Mouse (Mus musculus) cerebellum, adult 9-10 months (tissue): ENCODE measurements around the gene Ugcg.

Source experiments
- DNase-seq: peaks from one replicate; pipeline ENCODE4 v3.0.0; 2022

The Ugcg gene

DNA sequence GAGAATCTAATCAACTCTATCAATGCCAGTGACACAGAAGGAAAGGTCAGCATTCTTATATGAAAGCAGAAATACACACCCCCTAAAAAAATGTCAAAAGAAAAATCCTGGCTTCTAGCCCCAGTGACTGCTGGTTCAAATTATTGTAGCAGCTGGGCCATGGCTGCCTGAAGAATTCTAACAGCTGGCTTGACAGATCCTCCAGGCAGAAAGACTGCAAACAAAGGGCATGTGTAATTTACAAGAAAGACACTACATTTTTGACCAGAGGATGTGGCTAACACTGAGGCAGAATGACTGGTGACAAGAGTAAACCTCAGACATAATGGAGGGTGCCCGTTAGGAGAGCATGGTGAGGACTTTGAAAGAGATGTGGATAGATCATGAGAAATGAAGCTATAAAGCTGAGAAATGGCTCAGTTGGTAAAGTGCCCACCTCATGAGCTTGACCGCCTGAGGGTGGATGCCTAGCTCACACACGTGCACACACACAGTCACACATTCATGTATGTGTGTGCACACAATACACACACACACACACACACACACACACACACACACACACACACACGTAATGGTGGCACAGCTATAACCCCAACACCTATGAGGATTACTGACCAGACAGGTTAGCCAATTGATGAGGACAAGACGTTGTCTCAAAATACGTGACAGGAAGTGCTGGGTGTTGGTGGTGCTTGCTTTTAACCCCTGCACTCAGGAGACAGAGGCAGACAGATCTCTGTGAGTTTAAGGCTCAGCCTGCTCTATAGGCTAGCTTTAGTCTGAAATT lies 42.4 kb downstream of the Ugcg start:
- no peak for DNase-seq

DNA sequence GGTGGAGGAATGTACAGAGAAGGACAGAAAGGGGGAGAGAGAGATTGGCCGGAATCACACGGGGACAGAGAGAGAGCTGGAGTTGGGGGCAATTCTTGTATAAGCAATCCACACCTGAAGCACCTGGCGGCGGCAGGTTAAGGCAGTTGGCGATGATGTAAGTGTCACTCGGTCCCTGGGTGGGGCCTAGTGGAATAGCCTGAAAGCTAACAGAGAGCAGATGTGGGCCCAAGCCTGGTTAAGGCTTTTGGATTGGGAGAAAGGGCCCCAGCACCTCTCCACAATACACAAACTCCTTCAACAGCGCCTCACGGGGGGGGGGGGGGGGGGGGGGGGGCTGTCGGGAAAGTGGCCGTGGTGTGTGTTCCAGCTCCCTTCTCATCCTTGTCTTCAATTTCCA lies 45.0 kb downstream of the Ugcg start:
- DNase-seq, result no peak

DNA sequence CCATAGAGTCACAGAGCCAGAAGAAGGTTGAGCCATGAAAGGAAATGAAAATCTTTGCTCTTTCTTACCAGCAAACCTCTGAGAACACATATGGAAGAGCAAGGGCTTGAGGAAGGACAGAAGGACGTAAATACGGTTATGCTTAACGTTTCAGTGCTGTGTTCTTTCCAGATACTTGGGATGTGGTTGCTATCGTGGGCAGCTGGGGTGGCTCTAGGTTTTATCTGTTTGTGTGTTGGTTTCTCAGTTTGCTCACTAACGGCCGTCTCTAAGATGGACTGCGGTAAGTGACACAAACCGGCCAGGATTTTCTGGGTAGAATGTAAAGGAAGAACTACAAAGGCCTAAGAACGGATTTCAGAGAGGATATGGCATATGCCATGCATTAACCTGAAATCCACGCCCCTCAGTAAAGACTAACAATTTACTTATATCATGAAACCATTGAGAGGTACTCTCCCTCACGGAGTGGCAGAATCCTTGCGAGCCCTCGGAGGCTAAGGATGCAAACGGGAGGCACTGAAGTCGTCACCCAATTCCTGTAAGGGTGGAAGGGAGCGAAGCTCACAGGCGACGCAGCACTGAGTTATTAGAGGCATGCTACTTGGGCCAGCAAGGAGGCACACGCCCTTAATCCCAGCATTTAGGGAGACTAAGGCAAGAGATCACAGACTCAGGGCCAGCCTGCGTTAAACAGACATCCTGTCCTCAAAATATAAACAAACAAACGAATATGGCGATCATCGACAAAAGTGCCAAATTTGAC lies 45.6 kb downstream of the Ugcg start:
- no peak for DNase-seq

DNA sequence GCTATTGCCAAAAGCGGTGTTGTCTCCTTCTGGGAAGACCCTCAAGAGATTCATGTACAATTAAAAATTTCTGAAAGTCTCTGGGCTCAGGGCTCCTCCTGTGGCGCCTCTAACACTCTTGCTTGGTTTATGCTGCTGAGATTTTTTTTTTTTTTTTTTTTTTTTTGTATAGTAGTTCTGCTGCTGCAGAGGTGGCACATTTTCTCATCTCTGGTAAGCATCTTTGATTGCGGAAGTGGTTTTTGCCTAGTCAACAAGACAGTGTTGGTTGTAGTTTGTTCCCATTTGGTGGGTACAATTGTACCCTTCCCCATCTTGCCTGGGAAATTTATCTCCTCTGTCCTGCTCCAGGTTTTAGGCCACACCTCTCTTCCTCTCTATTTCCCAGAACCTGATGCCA lies 47.3 kb downstream of the Ugcg start:
- no peak for DNase-seq

DNA sequence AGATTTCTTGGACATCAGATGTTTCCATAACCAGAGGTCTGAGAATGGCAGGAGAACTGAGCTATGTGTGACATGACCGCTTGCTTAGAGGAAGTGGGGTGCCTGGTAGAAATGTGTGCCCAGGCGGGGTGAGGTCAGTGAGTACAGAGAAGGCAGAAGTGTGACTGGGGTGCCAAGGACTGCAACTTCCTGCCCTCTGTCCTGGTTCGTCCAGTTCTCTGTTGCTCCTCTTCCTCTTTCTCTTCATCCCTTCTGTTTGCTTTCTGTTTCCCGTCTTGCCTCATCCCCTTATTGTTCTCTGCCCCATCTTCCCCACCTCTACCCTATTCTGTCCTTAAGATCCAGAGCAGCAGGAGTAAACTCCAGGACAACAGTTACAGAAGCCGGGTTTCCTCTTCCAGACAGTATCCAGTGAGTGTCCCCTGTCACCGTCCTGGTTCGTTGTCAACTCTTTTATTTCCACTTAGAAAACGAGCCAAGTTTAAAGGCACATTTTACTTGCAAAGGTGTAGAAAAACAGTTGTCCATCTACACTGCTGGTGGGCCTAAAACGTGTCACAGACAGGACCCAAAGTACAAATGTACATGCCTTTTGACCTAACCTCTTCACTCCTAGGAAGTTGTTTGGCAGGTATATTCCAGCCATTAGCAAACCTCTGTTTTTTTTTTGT lies 49.7 kb downstream of the Ugcg start:
- no peak for DNase-seq

DNA sequence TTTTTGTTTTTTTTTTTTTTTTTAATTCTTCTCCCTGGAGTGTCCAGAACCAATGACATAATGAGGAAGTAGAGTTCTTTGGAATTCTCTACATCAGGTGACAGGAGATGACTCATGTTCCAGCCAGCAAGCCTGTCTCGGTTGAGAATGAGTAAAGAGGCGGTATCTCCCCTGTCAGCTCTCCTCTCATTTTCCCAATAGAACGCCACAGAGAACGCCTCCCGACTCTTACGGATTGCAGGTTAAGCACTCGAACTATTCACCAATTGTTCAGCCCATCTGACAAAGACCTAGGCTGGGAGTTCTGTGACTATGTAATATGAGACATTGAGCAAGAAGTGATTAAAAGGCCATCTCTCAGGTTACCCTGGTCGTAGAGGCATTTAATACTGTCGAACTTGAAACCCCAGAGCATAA lies 50.3 kb downstream of the Ugcg start:
- no peak for DNase-seq

DNA sequence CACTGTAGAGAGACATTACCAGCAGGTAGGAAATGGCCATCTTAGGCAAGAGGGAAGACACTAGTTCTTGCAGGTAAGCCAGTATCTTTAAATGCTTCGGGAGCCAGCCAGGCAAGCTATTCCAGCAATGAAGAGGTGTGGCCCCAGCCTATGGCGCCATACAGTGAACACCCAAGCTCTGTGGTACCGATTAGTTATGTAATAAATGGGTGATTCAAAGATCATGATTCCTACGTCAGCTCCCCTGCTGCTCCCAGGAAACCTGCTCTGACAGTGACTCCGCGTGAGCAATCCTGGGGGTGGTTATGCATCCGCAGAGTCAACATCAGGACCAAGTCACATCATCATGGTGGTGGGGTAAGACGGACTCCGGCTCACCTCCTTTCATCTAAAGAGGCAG lies 51.1 kb downstream of the Ugcg start:
- no peak for DNase-seq

DNA sequence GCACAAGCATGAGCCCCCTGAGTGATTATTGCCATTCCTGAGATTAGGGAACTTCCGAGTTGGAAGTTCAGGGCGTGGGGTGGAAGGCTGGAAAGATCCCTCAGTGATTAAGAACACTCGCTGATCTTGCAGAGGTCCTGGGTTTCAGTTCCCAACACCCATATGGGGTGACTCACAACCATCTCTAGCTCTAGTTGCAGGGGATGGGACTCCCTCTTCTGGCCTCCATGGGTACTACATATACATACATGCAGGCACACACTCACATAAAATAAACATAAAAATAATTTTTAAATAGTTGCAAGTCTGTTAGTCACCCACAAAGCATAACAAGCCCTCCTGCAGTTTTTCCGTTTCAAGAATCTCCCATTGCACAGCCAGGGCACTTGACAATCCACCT lies 52.0 kb downstream of the Ugcg start:
- no peak for DNase-seq

DNA sequence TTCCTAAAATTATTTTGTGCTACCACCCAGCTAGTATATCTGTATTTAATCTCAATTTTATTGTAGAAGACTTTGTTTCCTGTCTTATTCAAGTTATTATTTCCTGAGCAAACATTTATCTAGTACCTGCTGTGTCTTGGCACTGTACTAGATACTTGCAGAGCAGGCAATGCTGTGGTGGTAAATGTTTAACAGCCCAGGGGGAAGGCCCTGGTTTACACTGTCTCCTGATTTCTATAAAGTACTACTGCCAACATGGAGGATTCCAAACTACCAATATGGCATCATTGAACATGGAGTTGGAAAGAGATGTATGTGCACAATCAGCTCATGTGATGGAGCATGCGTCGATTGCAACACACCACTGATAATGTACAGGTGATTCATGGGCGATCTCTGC lies 53.2 kb downstream of the Ugcg start:
- DNase-seq, result no peak

DNA sequence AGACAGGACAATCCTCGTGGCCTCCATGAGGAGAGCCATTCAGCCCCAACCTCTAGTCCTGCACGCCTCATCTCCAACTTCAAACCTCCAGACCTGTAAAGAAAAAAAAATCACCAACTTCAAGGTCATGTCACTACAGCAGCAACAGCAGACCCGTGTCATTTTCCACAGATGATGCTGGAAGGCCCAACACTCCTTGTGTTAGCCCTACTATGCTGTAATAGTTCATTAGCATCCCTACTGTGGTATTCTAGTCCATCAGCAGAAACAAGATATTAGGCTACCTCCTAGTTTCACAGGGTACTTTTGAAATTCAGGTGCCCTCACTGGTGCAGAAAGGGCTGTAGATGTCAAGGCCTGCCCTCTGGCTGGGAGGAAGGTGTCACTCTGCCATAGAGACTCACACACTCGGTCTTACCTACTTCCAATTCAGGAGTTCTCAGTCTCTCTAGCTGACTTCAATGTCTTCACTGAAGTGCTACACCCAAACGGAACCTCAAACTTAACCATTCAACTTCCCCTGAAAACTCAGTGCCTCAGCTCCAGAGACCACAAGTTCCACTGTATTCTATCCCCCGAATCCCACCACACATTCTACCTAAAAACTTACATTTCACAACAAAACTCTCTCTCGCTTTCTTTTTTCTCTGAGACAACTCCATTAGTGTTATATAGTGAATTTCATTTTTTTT lies 54.9 kb downstream of the Ugcg start:
- DNase-seq, result no peak

DNA sequence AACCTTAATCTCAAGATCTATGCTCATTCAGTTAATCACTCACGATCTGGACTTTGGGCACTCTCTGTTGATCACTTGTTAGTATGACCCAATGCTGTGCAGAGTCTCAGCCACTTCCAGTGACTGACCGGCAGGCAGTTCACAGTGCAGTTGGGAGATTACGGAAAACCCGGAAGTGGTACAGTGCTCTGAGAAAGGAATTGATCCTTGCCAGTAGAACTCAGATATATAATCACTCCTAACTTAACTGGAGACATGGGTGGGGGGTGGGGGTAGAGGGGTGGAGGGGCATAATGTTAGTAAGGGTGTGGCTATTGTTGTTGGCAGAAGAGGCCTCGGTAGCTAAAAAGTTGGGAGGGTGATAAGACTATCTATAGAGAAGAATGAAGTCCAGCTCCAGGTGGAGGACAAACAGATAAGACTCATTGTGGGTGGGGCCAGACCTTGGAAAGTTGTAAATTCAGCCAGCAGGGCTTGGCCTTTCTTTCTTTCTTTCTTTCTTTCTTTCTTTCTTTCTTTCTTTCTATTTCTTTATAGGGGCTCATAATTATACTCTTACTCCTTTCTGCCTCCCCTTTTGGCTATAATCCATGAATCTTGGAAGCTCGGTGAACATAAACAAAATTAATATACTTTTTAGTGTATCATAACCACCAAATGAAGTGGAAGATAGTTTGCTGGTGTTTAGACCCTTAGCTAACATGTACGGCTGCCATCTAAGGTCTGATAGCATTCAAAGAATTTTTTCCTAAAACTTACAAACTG lies 55.9 kb downstream of the Ugcg start:
- no peak for DNase-seq

DNA sequence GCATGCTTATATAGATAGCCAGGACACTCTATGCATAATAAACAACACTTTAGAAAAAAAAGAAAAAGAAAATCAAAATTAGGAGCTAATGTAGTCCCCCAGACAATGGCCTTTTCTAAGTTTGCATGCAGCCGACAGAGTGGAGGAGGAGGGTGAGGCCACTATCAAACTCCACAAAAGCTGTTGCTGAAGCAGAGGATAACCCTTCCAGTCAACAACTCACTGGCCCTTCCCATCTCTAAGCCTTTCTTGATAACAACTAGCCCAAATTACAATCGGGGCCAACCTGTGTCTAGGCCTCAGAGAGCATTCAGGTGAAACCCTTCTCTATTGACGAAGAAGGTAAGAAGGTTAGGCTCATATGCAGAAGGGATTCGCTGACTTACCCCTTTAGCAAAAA lies 56.7 kb downstream of the Ugcg start:
- DNase-seq, result no peak

DNA sequence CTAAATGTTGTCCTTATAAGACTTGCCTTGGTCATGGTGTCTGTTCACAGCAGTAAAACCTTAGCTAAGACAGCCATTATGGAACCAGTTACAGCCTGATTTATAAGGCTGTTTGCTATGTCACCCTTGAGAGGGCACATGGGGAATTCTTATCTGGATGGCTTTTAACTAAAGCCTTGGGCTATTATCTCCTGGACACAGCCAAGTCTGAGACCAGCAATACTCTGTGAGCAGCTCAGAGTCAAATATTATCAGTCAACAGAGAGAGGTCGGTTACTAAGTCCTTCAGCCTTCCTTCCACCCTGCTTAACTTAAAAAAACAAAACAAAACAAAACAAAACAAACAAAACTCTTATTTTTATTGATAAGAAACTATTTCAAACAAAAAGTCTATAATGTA lies 58.5 kb downstream of the Ugcg start:
- no peak for DNase-seq

DNA sequence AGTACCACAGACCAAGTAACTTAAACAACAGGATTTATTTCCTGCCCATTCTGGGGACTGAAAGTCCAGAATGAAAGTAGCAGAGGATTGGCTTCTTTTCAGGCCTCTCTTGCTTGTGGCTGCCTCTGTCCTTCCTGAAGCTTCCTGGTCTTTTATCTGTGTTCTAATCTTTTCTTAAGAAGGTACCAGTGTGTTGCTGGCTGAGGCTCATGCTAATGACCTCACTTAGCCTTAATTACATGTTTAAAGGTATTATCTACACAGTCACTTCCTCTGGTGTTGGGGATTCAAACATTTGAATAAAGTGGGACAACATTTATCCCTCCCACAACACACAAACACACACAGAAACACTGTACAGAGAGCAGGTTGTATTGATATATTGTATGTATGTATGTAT lies 59.0 kb downstream of the Ugcg start:
- no peak for DNase-seq

DNA sequence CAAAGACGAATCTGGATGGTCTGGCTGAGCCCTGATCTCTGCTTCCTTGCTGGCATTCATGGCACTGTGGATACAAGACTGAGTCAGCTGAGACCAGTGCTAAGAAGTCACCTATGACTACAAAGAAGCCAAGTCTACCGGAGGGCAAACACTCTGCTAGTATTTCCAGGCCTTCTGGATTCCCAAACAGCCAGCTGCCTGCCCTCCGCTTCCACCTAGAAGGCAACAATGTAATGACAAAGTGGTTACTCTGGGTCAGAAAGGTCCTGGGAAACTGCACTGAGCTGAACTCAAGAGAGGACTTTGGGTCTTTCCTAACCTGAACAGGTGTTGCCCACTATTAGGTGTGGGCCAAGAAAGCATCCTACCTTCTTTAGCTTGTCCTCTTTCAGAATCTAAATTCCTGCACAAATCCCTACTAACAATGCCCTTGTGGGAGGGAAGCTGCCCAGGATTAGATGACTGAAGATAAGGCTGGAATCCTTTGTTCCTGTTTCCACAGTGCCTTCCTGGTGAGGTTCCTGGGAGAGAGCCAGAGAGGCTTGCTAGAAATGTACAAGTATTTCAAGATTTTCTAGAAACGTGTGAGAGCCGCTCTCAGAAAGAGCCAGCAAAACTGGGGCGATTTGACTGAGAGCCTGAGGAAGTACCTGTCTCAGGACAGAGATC lies 63.5 kb downstream of the Ugcg start:
- DNase-seq, result no peak

DNA sequence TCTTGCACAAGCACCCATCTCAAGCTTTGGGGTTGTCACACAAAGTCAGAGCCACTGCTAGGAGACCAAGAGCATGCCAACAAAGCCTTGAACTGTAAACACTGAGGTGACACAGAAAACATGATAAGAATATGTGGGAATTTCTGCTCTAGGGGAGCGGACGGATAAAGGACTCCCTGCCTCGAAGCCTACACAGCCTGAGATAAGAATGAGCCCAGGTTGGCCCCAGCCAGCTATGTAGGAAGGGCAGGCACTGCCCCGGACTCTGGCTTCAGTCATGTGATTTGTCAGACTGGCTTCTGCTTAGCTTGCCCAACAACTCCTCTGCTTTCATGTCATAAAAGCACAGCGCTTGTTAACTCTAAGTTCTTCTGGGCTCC lies 64.0 kb downstream of the Ugcg start:
- DNase-seq, result no peak

DNA sequence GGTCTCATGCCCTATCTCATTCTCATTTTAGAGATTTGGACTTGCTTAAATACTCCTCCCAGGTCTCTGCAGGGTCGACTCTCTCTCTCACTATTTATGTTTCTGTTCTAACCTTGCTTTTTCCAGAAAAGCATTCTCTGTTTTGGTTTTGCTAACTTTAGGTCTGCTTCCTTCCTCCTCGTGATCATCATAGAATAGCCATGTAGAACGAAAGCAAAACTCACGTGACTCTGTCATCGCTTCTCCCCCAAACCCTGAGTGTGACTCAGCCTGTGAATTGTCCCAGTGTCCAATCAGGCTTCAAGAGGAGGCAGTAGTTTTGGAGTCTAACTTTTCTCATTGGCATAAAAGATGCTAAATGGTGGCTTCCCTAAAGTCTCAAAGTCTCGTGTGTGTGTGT lies 65.3 kb downstream of the Ugcg start:
- DNase-seq, result no peak

DNA sequence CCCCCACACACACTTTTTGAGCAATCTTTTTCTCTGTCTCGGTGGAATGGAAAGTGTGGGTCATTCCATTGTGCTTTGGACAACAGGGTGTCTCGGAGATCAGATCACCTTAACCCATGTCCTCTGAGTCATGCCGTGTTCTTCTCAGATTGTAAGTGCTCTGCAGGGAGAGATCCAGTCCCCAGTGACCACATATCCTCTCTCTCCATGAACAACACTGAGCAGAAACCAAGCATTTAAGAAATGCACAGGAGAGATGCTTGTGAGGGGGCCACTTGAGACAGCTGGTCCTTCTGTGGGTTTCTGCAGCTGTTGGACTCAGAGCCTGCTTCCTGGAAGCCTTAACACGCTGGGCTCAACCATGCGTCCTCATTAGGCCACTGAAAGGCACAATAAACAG lies 66.9 kb downstream of the Ugcg start:
- no peak for DNase-seq

DNA sequence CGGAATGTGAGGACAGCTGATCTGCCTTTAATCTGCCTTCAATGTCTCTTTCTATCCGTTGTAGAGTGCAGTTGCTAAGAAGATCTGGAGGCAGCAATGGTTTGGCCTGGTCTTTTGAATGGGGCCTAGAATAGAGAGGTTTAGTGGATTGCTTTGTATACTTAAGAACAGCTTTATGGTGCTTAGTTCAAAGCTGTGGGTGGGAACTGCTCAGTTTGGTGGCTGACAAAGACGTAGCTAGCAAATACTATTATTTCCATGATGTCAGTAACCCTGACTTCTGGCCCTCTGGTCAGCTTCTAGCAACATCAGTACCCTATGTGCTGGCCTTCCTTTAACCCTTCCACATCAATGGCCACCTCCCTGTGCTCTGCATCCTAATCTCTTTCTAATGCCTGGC lies 68.8 kb downstream of the Ugcg start:
- DNase-seq, result no peak

DNA sequence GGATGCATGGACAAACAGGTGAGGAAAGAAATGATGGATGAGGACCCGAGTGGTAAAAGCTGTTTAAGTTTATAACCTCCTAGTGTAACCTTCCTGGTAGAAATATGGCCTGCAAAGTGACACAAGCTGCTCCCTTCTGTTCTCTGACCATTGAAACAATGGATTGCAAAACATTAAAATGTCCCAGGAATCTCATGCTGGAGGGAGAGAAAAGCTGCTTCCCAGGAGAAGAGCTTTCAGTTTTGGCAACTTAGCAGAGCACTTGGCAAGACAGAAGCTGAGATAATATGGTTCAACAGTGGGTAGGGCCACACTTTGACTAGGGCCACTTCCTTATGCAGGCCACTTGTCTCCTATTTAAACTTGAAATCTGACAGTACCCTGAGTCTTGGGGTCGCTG lies 69.7 kb downstream of the Ugcg start:
- no peak for DNase-seq

DNA sequence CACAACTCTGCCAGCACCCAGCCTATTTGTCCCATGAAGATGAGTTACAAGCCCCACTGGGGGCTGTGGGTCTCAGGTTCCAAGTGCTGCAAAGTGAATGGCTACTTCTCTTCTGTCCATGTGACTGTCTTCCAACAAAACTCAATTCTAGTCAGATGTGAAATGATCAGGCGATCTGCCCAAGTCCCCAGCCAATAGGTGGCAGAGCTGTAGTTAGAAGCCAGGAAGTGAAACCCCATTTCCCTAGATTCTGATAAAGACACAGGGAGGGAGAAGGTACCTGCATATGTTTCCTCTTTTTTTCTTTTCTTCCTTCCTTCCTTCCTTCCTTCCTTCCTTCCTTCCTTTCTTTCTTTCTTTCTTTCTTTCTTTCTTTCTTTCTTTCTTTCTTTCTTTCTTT lies 70.7 kb downstream of the Ugcg start:
- no peak for DNase-seq

DNA sequence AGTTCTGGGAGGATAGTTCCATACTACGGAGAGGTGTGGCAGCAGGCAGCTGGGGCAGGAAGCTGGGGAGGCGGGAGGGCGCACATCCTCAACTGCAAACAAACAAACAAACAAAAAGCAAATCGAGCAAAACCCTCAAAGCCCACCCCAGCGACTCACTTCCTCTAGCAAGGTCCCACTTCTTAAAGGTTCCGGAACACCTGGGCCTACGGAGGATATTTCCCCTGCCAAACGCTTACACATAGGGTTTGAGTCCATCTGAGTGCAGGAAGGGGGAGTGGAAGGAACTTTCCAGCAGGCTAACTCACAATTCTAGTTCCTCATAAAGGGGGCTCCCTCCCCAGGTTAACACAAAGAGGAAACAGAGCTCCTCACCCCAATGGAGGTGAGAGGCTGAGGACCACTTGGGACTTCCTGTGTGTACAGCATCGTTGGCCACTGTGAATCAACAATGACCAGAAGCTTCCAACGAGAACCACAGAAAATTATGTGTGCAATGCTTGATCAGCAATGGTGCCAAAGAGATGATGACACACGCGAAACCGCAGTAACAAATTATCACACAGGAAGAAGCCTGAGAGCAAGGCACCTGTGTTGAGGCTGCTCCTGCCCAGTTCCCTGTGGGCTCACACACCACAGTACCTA lies 71.9 kb downstream of the Ugcg start:
- no peak for DNase-seq
